Mouse (Mus musculus) heart, postnatal 0 days (tissue): ENCODE measurements around the gene Kif26b.

Experiments
- CTCF ChIP-seq: IDR thresholded peaks from 2 replicates; pipeline ENCODE4 v1.5.1; 2016; ENCODE audit warnings: antibody characterized with exemption, control low read depth, low read depth
- EP300 ChIP-seq: IDR thresholded peaks from 2 replicates; pipeline ENCODE4 v1.6.1; 2016; ENCODE audit warnings: antibody characterized with exemption, low read depth

DNA sequence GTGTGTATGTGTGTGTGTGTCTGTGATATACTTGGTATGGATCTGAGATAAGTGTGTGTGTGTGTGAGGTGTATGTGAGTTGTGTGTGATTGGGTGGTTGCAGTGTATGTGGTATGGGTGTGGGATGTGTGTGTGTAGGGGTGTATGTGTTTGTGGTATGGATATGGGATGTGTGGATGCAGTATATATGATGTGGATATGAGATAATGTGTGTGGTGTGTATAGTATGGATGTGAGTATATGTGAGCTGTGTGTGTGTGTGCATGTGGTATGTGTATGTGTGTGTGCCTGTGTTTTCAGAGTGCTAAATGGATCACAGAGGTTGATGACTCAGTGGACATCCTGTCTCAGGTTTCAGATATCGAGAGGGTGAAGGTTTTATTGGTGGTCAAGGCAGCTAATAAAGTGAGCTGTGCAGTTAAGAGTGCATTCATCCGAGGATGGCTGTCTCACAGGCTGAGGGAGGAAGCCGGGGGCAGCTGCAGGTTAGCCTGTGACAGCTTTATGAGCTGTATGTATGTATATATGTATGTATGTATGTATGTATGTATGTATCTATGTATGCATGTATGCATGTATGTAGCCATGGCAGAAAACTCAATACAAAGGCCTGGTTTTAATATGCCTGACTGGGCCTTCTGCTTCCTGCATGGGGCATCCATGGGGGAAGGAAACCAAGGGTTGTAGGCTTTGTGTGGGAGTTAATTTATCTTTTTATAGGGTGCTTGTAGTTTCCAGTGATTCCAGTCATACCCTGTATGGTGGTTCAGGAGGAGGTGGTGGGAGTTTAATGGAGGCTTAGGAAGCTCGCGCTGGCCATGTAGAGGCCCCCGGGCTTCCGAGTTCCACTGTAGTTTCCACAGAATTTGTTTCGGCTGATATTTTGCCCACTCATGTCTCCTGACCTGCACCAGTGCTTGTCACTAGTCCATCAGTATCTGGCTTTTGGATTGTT lies 14.3 kb downstream of the Kif26b start:
- TF ChIP-seq CTCF, result no peak
- no peak for TF ChIP-seq EP300
